Mouse (Mus musculus) spleen, adult 2 months (tissue): ENCODE measurements at regions not wholly inside any gene's neighbourhood (a gene's known extent, or its start where the extent isn't known, plus 50 kb on each side); places are given as distances from the start of the nearest gene placed in this dataset.

Source experiments
- CTCF ChIP-seq: fragments of 200-500 bp; IDR thresholded peaks from 2 replicates; pipeline ENCODE4 v1.5.1; 2011; ENCODE audit warnings: mild to moderate bottlenecking, inconsistent platforms; ENCODE audit not compliant: insufficient read depth, insufficient read length, insufficient replicate concordance; ENCODE audit errors: extremely low read depth
- POLR2A ChIP-seq: fragments of 200-500 bp; IDR thresholded peaks from 2 replicates; pipeline ENCODE4 v1.6.1; 2011; ENCODE audit warnings: low read depth, low read length, inconsistent platforms

DNA sequence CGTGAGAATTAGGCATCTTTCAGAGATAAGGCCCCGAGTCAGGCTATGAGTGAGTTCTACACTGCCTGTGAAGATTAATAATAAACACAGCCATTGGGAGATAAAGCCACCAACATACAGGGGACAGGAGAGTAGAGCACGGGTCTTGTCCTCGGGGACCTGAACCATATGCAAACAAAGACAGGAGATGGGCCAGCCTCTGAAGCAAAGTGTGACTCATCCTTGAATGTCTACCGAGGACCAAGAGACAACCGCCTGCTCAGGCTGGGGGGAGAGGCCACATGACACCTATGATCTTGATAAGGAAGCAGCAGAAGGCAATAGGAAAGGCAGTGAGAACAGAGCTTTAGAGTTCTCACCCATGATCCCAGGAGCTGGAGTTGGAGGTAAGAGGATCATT lies 387.1 kb downstream of the Cd83 start:
- TF ChIP-seq POLR2A (no peak), CTCF (no peak)
